Mouse (Mus musculus) CH12.LX (cell line): Measurements from ENCODE around the gene Dnlz.
A peak's percentile ranks its signal among the peaks of the same experiment; 100 is the strongest.

Experiments used
- CHD1 ChIP-seq: IDR thresholded peaks from 2 replicates; pipeline ENCODE4 v1.6.1; 2012; ENCODE audit warnings: low read depth, low read length, improper control_type of control experiment, inconsistent platforms
- CTCF ChIP-seq, 2 experiments: IDR thresholded peaks in 1 of 2; conservative IDR thresholded peaks in 1 of 2; 2 replicates each; pipeline ENCODE4 v1.5.1; 2011 to 2012; ENCODE audit warnings: low read depth in 2 of 2, low read length in 2 of 2, improper control_type of control experiment in 1 of 2, inconsistent platforms in 1 of 2, mild to moderate bottlenecking in 1 of 2, moderate library complexity in 1 of 2
- EP300 ChIP-seq: IDR thresholded peaks from 2 replicates; pipeline ENCODE4 v1.6.1; 2011; ENCODE audit warnings: low read length, improper control_type of control experiment
- MEF2A ChIP-seq: IDR thresholded peaks from 2 replicates; pipeline ENCODE4 v1.6.1; 2014; ENCODE audit warnings: low read depth, mild to moderate bottlenecking, inconsistent platforms, low read length, improper control_type of control experiment, borderline replicate concordance
- MYC ChIP-seq: IDR thresholded peaks from 2 replicates; pipeline ENCODE4 v1.6.1; 2011; ENCODE audit warnings: low read depth, mild to moderate bottlenecking, improper control_type of control experiment, low read length
- POLR2A ChIP-seq: IDR thresholded peaks from 2 replicates; pipeline ENCODE4 v1.6.1; 2011; ENCODE audit warnings: low read depth, mild to moderate bottlenecking, improper control_type of control experiment, low read length
- RCOR1 ChIP-seq: conservative IDR thresholded peaks from 2 replicates; pipeline ENCODE4 v1.6.1; 2012; ENCODE audit warnings: low read depth, mild to moderate bottlenecking, inconsistent platforms, low read length, improper control_type of control experiment
- TCF12 ChIP-seq: IDR thresholded peaks from 2 replicates; pipeline ENCODE4 v1.6.1; 2014; ENCODE audit warnings: low read depth, mild to moderate bottlenecking, inconsistent platforms, low read length, improper control_type of control experiment
- USF1 ChIP-seq: IDR thresholded peaks from 2 replicates; pipeline ENCODE4 v1.6.1; 2014; ENCODE audit warnings: low read depth, mild to moderate bottlenecking, inconsistent platforms, low read length, improper control_type of control experiment
- ZC3H11A ChIP-seq: IDR thresholded peaks from 2 replicates; pipeline ENCODE4 v1.6.1; 2012; ENCODE audit warnings: low read depth, mild to moderate bottlenecking, inconsistent platforms, low read length, improper control_type of control experiment
- ZKSCAN1 ChIP-seq: IDR thresholded peaks from 2 replicates; pipeline ENCODE4 v1.6.1; 2012; ENCODE audit warnings: low read depth, inconsistent platforms, low read length, improper control_type of control experiment, borderline replicate concordance

- no peak for TF ChIP-seq MEF2A
- TF ChIP-seq POLR2A: no peak
- no peak for TF ChIP-seq CTCF (conservative IDR thresholded peaks at IDR 0.05 in 1 of 2, IDR thresholded peaks at IDR 0.05 in 1 of 2; ENCODE audit: low read depth in 2 of 2, low read length in 2 of 2)
- no peak for TF ChIP-seq USF1
- peak; percentile 56; the same call in 1 of the 2 replicates for TF ChIP-seq MYC
- TF ChIP-seq ZC3H11A: no peak
- TF ChIP-seq RCOR1: no peak
- no peak for TF ChIP-seq CHD1
- TF ChIP-seq TCF12: peak; percentile 17; the same call in 1 of the 2 replicates
- TF ChIP-seq ZKSCAN1: no peak
- 0 out of 2 replicates have a peak, but pooled peaks have one; percentile 15 for TF ChIP-seq EP300
Observed at GRCm38 (mm10) chr2:26327852-26328251, 24.1 kb downstream of the Dnlz start.
